Mouse (Mus musculus) cerebellum, adult 2 months (tissue): ENCODE results near the gene Tlr4.

Experiments
- CTCF ChIP-seq: fragments of 200-500 bp; IDR thresholded peaks from 2 replicates; pipeline ENCODE4 v1.5.1; 2011; ENCODE audit warnings: low read depth, mild to moderate bottlenecking, control low read depth, low read length, moderate library complexity, borderline replicate concordance; ENCODE audit not compliant: insufficient read depth
- POLR2A ChIP-seq: fragments of 200-500 bp; IDR thresholded peaks from 2 replicates; pipeline ENCODE4 v1.6.1; 2011; ENCODE audit warnings: low read length, control low read depth, borderline replicate concordance; ENCODE audit not compliant: insufficient read depth

- no peak for TF ChIP-seq CTCF
- TF ChIP-seq POLR2A: no peak
These were observed 10.7 kb downstream of the Tlr4 start for GRCm38 (mm10) chr4:66838071-66838470.
